Mouse (Mus musculus): ENCODE results near the gene Sod1.

- no peak for TF ChIP-seq CTCF (IDR thresholded peaks at IDR 0.05; ENCODE audit: borderline replicate concordance, control insufficient read depth, extremely low read depth, insufficient read depth, low read length, poor library complexity)
- no peak for TF ChIP-seq POLR2A (IDR thresholded peaks at IDR 0.05; ENCODE audit: control insufficient read depth, extremely low read depth, insufficient read depth, low read length, poor library complexity)
Observed at GRCm38 (mm10) chr16:90208996-90209395, 11.6 kb upstream of the Sod1 start.
